Mouse (Mus musculus) testis, adult 2 months (tissue): ENCODE results near the gene Stpg1. TPM values are rescaled to one million over a fixed set of nuclear protein-coding genes. Genes with fewer than 3 reads are reported as not detected.

ENCODE experiments used
- H3K27ac ChIP-seq: fragments of 200-500 bp; 2 replicates; pipeline ENCODE4 v1.5.1; 2012; ENCODE audit warnings: low read depth, low read length; ENCODE audit not compliant: control insufficient read depth, insufficient read depth
- H3K27me3 ChIP-seq: fragments of 200-500 bp; 2 replicates; pipeline ENCODE4 v1.6.1; 2012; ENCODE audit warnings: mild to moderate bottlenecking, low read length, moderate library complexity; ENCODE audit not compliant: control insufficient read depth, insufficient read depth
- H3K36me3 ChIP-seq: fragments of 200-500 bp; 2 replicates; pipeline ENCODE4 v1.6.1; 2012; ENCODE audit warnings: mild to moderate bottlenecking, low read length; ENCODE audit not compliant: control insufficient read depth, insufficient read depth
- H3K4me1 ChIP-seq: fragments of 200-500 bp; 2 replicates; pipeline ENCODE4 v1.6.1; 2012; ENCODE audit warnings: low read length; ENCODE audit not compliant: control insufficient read depth, insufficient read depth
- H3K4me3 ChIP-seq: fragments of 200-500 bp; 2 replicates; pipeline ENCODE4 v1.5.1; 2012; ENCODE audit warnings: low read depth, mild to moderate bottlenecking, low read length, moderate library complexity, mixed read lengths; ENCODE audit not compliant: control insufficient read depth
- CTCF ChIP-seq: fragments of 200-500 bp; IDR thresholded peaks from 2 replicates; pipeline ENCODE4 v1.5.1; 2012; ENCODE audit warnings: low read depth, mild to moderate bottlenecking, inconsistent platforms, low read length, moderate library complexity; ENCODE audit not compliant: control insufficient read depth, insufficient read depth, insufficient replicate concordance
- POLR2A ChIP-seq: fragments of 200-500 bp; IDR thresholded peaks from 2 replicates; pipeline ENCODE4 v1.6.1; 2012; ENCODE audit warnings: low read depth, mild to moderate bottlenecking, inconsistent platforms, low read length, moderate library complexity; ENCODE audit not compliant: control insufficient read depth
- polyA plus RNA-seq: library from polyadenylated mRNA; depleted of rRNA; stranded (reverse); fragments of >200 nt; gene quantifications from 2 replicates; pipeline ENCODE4 v1.2.3, GENCODE M21; 2012

The Stpg1 gene
- polyA plus RNA-seq, 1 experiment = 126 TPM

DNA sequence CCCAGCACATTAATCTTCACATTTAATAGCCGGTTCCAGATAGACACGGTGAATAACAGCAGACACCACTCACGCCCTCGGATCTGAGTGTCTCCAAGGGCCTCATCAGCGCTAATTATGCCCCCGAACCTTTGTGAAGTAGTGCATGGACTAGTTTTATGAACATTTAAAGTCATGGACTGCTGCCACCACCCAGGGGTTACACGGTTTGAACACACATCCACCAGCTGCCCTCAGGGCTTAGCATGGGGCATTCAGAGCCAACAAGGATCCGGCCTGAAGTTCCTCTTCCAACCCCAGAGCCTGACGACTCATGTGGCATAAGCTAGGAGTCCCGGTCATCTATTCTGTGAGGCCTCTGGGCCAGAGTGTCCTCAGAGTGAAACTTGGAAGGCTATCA is 9.5 kb upstream of the Stpg1 start:
- no peak for TF ChIP-seq POLR2A
- no peak for TF ChIP-seq CTCF
- Histone ChIP-seq H3K4me1 (no peaks in the 10 kb centered on the region), H3K27ac (no peak overlapping the region), H3K4me3 (no peak overlapping the region), H3K36me3 (no peaks in the 10 kb centered on the region), H3K27me3 (no peaks in the 10 kb centered on the region)

DNA sequence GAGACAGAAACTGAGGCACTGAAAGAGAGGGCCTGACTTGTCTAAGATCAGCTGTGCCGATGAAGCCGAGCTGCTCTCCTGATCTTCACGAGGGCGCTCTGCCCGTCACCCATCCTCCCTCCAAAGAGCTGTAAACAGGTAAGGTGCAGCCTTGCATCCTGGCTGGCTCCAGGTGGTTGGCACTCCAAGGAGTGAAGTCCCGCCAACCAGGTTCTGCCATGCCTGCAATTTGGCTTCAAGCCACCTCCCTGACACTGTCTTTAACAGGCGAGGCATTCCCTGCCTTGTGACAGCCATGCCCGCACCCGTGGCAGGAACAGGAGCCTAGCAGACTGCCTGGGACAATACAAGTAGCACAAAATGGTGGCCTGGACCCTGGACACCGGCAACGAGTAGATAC is 8.2 kb upstream of the Stpg1 start:
- Histone ChIP-seq H3K27ac (no peak overlapping the region), H3K4me1 (no peaks in the 10 kb centered on the region), H3K4me3 (no peak overlapping the region), H3K27me3 (no peaks in the 10 kb centered on the region), H3K36me3 (no peaks in the 10 kb centered on the region)
- TF ChIP-seq CTCF (no peak), POLR2A (no peak)

DNA sequence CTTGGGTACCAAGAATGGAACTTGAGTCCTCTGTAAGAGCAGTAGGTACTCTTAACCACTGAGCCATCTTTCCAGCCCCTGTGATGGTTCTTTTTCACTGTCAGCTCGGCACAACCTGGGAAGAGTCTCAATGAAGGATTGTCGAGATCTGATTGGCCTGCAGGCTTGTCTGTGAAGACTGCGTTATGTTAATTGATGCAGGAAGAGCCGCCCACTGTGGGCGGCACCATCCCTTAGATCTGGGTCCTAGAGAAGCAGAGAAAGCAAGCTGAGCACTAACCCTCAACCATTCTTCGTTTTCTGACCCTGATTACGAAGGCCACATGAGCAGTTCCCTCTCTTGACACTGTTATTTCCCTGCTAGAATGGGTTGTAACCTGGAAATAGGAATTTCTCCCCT is 5.3 kb upstream of the Stpg1 start:
- H3K4me3 ChIP-seq = no peak overlapping the region
- no peaks in the 10 kb centered on the region for H3K27me3 ChIP-seq
- TF ChIP-seq CTCF = no peak
- no peak for TF ChIP-seq POLR2A
- no peak overlapping the region for H3K27ac ChIP-seq
- H3K4me1 ChIP-seq = peaks cover 7% of the 10 kb centered on the region
- H3K36me3 ChIP-seq = no peaks in the 10 kb centered on the region

DNA sequence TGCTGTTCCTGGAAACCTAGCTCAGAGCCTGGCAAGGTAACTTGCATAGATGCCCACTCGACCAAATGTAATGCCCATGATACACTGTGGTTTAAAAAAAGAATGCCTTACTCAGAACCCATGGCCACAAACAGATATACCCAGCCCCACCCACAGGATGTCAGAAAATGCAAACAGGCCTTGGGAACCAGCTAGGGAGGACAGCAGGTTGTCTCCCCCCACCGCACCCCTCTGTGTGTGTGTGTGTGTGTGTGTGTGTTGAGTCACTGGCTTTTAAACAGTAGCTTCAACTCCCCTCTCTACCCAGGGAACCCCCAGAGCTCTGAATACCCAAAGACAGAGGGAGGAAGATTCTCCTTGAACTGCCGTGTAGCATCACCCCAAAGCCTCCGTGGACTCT is 1.3 kb upstream of the Stpg1 start:
- Histone ChIP-seq H3K4me1 (peaks cover 20% of the 10 kb centered on the region), H3K27me3 (no peaks in the 10 kb centered on the region), H3K36me3 (no peaks in the 10 kb centered on the region), H3K27ac (no peak overlapping the region), H3K4me3 (no peak overlapping the region)
- TF ChIP-seq CTCF (no peak), POLR2A (no peak)

DNA sequence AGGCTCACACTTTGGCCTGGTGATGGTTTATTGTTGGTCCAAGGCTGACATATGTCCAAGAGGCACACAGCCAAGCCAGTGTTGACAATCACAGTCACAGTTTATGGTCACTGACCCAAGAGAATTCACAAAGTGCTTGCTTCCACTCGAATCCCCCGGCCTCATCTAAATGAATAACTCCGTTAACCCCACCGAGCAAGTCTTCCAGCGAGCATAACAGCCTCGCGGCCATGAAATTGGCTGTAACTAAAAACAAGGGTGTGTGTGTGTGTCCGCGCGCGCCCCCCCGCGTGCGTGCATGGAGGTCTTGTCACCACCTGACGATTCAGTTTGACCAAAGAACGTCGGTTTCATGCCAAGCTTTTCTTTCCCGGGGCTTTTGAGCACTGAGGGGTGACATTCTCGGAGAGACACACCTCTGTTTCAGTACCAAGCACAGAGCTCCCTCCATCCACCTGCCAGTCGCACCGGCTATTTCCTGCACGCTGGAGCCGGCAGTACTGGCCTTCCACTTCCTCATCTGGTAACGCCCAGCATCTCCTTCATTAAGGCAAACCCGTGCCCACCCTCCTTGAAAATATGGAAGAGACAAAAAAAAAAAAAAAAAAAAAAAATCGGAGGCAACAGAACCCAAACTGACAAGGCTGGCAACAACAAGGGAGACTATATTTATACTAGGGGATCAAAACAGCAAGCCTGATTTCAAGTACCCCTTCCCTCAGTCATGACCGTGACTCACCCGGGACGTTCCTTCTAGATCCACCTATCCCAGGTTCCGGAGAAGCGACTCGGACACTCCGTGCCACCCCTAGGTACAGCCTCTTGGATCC is 684 bp upstream of the Stpg1 start:
- Histone ChIP-seq H3K4me1 (peaks cover 20% of the 10 kb centered on the region), H3K4me3 (peak overlapping the region; percentile 95), H3K27ac (no peak overlapping the region), H3K27me3 (no peaks in the 10 kb centered on the region), H3K36me3 (no peaks in the 10 kb centered on the region)
- TF ChIP-seq POLR2A (no peak), CTCF (no peak)

DNA sequence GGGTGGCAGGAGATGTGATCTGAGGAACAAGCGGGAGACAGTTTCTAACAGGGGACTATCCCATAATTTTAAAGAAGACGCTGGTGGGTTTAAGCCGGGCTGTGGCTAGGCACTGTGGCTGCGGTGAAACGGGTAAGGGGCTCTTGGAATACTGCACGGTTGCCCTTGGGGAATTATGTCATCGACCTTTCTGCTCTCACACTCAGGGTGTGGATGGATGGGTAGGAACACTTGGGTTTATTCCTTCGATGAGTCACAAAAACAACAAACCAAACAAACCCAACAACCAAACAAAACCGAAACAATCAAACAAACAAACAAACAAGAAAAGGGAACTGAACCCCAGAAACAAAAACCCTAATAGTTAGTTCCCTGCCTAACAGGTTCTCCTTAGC is 804 bp downstream of the Stpg1 start:
- peak overlapping the region; percentile 95 for H3K4me3 ChIP-seq
- H3K4me1 ChIP-seq = peaks cover 20% of the 10 kb centered on the region
- no peaks in the 10 kb centered on the region for H3K27me3 ChIP-seq
- TF ChIP-seq CTCF = no peak
- TF ChIP-seq POLR2A = no peak
- H3K36me3 ChIP-seq = no peaks in the 10 kb centered on the region
- peak overlapping the region; percentile 36 for H3K27ac ChIP-seq

DNA sequence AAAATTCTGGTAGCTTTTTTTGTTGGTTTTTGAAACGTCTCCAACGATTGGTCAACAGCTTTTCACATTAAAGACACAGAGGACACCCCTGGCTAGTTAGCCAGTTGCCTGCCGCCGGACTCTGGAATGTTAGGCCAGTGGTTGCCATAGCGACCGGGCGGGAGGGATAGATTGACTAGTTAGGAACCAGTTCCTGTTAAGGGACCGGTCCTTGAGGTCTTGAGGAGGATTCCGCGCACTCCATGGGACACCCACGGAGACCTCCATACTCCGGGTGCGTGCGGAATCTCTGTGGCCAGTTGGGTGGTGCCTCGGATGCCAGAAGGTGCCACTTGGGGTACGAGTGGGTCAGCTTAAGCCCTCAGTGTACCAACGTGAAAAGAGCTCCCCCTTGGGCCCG is 1.2 kb downstream of the Stpg1 start:
- Histone ChIP-seq H3K27me3 (no peaks in the 10 kb centered on the region), H3K4me1 (peaks cover 20% of the 10 kb centered on the region), H3K36me3 (no peaks in the 10 kb centered on the region), H3K27ac (peak overlapping the region; percentile 46), H3K4me3 (peak overlapping the region; percentile 95)
- TF ChIP-seq POLR2A (peak; percentile 78; the same call in 1 of the 2 replicates), CTCF (no peak)
